Mouse (Mus musculus): ENCODE data around the gene 2510009E07Rik. TPM values are rescaled to one million over a fixed set of nuclear protein-coding genes. Genes with fewer than 3 reads are reported as not detected.

The 2510009E07Rik gene
- 10 to 100 TPM; 21.4 to 32.1 (median 26.3) TPM for total RNA-seq (2022)

DNA sequence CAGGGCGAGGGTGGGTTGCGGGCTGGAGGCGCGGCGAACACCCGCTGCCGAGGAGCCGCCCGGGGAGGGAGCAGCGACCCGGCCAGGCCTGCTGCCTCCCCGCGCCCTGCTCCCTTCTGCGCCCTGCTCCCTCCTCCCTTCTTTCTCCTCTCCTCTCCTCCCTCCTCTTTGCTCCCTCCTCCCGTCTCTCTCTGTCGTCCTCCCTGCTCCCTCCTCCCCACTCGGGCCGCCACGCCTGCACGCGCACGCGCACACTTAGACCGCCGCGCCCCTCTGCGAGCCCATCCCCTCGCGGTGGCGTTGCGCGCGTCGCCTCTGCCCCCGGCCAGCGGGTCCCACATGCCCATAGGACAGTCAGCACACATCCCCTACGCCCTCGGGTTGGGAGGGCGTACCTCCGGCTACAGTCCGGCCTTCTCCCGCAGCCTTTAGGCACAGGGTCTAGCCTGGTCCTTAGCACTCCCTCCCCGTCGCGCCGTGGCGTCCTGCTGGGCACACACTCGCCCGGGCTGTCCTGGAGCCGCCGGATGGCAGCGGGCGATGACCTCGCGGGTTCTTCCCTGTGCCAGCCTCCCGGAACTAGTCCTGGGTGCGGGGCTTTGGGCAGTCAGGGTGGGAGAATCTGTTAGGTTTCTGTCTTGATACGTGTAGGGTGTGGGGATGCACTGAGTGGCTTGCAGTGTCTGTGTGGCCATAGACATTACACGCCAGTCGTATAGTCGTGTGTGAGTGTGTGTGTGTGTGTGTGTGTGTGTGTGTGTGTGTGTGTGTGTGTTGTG is at the start of gene 2510009E07Rik:
Gene 2510009E07Rik (minus strand): TSS at position 203 of the 779 bp plus-strand sequence.
- DNase-seq (ENCODE audit: low spot score in 2 of 2): peak; percentile 77 to 83

GRCm38 (mm10) chr16:21743401-21743800 is 48.9 kb upstream of the 2510009E07Rik start:
- DNase-seq (ENCODE audit: low spot score in 2 of 2): no peak

DNA sequence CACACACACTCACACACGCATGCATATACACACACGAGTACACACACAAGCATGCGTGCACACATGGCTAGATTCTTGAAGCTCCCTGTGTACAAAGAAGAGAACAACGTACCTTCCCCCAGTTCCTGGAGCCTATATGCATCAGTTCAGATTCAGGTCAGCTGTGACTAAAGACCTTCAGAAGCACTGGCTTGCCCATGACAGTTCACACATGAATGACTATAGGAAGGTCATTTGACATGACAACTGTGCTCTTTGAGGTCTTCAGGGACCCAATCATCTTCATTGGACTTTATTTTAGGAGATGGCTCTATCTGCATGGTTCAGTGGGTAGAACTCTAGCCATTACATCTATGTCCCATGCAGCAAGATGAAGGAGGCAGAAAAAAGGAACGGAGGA is 48.4 kb upstream of the 2510009E07Rik start:
- DNase-seq (ENCODE audit: low spot score in 2 of 2): no peak

DNA sequence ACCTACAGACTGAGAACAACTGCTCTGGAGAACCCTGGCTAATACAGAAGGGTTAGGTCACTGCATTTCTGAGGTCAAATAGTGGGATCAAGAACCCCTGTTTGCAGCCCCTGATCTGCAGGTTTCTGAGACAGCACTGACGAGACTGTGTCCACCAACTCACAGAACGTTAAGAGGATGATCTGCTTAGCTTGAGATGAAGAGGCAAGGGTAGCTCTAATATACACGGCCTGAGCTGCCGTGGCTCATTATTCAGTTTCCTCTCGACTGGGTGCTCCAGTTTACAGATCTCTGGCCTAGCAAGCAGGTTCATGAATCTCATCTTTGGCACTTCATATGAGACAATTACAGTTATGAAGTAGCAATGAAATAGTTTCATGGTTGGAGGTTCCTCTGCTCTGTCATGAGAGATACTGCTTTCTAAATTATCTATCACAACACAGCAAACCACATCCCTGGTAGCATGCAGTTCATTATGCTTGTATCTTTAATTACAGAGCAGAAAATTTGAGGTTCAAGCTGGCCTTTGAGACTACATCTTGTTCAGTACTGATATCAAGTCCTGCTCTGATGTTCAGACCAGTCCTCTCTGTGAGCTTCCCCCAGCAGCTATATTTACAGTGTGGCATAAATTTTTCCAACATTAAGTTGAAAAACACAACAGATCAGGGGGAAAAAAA is 47.9 kb upstream of the 2510009E07Rik start:
- DNase-seq (ENCODE audit: low spot score in 2 of 2): no peak

- no peak for DNase-seq (ENCODE audit: low spot score in 2 of 2)
These were observed 47.1 kb upstream of the 2510009E07Rik start for GRCm38 (mm10) chr16:21741542-21741941.

DNA sequence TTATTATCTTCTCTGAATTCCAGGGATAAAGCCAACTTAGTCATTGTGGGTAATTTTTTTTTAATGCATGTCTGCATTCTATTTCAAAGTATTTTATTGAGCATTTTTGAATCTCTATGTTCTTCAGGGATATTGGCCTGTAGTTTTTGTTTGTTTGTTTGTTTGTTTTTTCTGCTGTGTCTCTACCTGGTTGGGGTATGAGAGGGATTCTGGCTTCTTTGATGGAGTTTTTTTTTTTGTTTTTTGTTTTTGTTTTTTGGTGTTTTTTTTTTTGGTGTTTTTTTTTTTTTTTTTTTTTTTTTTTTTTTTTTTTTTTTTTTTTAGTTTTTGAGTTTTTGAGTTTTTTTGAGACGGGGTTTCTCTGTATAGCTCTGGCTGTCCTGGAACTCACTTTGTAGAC is 41.2 kb upstream of the 2510009E07Rik start:
- DNase-seq (ENCODE audit: low spot score in 2 of 2): no peak

DNA sequence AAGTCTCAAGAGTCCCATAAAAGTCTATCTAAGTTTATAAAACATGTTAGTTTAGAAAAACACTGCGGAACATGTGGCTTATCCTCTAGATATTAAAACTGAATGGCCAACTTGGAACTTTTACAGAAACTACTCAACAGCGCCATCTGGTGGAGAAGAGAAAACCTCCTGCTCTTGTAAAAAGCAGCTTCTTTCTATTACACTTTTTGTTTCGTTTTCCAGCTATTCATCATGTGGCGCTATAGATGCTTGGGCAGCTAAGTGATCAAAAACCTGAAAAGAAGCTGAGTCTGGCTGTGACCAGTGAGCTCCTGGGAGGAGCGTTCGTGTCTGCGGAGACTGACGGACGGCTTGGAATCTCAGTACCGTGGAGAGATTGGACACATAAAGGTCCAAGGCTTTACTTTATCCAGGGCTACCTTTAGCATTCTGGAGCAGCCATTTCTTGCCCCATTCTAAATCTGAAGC is 33.5 kb upstream of the 2510009E07Rik start:
- peak; percentile 21 to 34 for DNase-seq (ENCODE audit: low spot score in 2 of 2)

DNA sequence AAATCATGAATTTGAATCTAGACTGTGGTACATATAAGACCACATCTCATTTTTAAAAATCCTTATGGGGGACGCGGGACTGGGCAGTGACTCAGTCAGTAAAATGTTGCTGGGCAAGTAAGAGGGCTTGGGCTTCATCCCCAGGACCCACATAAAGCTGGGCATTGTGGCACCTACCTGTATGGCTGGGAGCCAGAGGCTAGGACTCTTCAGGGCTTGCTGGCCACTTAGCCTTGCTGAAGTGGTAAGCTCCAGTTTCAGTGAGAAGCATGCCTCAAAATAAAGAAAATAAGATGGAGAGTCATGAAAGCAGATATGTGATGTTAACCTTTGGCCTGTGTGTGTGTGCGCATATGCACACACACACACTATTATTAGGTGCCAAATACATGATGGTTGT is 33.0 kb upstream of the 2510009E07Rik start:
- no peak for DNase-seq (ENCODE audit: low spot score in 2 of 2)

GRCm38 (mm10) chr16:21724261-21724660 is 29.8 kb upstream of the 2510009E07Rik start:
- no peak for DNase-seq (ENCODE audit: low spot score in 2 of 2)

DNA sequence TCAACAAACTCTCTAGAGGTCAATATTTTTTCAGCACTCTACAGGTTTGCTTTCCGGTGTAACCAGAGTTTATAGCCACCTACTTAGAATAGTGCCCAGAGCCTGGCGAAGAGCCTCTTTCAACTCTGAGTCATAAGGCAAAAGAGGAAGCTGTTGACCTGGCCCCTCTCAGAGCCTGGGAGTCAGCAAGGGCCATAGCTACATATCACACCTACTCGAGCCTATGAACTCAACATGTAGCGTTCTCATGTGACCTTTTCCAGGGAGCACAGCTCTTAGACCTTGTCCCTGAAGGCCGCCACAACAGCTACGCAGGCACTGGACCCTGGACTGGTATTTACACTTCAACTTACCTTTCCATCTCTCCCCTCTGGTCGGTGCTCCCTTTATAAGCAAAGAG is 25.3 kb upstream of the 2510009E07Rik start:
- DNase-seq (ENCODE audit: low spot score in 2 of 2): peak in 1 of 2 experiments; percentile 6

DNA sequence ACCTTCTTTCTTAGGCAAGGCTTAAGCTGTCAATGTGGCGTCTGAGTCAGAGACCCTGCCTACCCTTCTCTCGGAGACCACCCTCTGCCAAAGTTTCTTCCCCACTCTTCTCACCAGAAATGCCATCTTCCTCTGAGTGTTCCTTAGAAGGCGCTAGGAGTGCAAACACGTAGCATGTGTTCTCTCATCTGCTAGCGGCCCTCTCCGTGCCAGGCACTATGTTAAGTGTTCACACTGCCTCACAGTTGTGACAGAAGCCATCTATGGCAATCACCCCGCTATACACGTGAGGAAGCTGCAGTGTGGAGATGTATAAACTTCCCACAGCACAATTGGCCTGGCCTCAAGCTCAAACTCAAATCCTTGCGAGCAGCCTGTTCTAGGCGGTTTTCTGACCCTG is 20.1 kb upstream of the 2510009E07Rik start:
- no peak for DNase-seq (ENCODE audit: low spot score in 2 of 2)

GRCm38 (mm10) chr16:21710321-21710720 is 15.9 kb upstream of the 2510009E07Rik start:
- no peak for DNase-seq (ENCODE audit: low spot score in 2 of 2)

DNA sequence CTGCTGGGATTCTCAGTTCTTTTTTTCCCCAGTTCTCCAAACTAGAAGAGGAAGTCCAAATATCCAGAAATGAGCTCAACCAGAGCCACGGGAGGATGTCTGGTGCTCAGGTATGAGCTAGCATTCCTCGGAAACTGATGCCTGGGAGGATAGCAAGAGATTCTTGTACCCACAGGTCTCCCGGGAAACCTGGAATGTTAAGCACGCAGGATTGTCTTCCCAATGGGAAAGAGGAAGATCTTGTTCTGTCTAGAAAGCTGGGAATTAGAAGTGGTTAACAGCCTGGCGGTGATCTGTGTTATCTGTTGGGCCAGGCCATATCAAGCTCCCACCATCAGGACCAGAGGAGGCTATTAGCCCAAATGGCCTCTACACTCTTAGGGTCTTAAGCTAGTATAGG is 10.2 kb upstream of the 2510009E07Rik start:
- no peak for DNase-seq (ENCODE audit: low spot score in 2 of 2)

- no peak for DNase-seq (ENCODE audit: low spot score in 2 of 2)
These were observed 7.8 kb upstream of the 2510009E07Rik start for GRCm38 (mm10) chr16:21702314-21702690.

DNA sequence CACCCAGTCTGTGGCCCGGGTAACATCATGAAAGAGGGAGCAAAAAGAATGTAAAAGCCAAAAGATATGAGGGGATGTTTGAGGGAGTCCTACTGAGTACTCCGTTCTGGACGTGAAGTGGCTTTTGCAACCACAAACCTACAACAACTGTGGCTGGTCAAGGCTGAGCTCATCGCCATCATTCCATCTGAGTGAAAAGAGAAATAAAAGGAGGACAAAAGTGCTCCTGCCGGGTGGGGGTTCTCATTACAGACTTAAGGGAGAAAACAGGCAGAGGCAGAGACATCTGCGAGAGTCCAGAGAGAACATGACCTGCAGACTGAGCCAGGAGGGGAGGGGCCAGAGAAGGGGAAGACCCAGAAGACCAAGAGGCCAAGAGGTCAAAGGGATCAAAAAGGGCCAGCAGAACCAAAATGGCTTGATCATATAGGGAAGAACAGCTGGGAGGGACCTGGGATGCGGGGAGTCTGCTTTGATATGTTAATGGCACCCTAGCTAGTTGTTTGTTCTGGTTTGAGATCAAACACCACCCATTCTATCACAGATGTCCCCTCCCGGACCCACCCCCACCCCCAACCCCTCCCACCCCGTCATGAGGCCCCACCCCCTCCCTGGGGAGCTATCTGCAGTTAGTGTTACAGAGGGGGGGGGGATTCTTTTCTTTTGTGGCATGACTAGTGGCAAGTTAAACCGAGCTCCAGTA is 7.3 kb upstream of the 2510009E07Rik start:
- DNase-seq (ENCODE audit: low spot score in 2 of 2): peak in 1 of 2 experiments; percentile 8

DNA sequence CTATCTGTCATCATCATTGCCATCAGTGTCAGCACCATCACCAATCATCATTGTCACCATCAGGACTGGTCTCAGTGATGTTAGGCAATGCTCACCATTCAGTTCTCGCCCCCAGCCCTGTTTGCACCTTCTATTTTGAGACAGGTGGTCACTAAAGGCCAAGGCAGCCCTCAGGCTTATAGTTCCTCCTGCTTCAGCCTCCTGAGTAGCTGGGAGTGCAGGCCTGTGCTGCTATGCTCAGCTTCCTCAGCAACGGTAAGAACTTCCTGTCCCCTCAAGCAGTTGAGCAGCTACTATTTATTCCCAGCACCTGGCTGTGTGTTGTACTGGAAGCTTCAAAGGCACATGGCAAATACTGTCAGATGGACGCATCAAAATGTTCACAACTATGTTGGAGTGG is 3.7 kb upstream of the 2510009E07Rik start:
- DNase-seq (ENCODE audit: low spot score in 2 of 2): no peak

DNA sequence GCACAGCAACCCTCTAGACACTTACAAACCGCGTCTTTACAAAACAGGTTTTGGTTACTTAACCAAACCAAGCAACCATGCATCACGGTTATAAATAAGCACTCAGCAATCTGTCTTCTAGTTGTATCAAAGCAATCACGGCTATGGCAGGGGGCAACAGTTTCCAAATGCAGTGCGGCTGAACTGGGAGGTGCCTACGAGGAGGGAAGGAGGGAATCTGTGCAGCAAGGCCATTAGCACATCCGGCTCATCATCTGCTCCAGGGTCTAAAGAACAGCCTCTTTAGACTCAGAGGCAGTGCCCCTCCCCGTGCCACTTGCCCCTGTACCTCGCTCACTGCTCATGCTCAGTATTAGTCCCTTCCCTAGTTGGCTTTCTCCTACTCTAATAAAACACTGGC is 2.5 kb upstream of the 2510009E07Rik start:
- DNase-seq (ENCODE audit: low spot score in 2 of 2): no peak

DNA sequence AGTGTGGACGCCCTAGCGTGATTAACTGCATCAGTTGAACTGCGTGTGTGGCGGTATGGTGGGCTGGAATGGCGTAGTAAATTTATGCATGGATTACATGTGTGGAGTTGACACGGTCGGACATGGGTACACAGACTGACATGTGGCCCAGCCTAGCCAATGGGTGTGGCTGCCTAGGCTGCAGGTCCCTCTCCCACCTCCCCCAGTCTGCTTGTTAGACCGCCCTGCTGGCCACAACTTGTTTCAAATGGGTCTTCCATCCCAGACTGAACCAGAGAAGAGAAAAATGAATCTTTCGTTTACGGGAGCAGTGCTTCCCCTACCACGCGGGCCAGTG is 745 bp upstream of the 2510009E07Rik start:
- DNase-seq (ENCODE audit: low spot score in 2 of 2): peak in 1 of 2 experiments; percentile 17

- peak in 1 of 2 experiments; percentile 48 for DNase-seq (ENCODE audit: low spot score in 2 of 2)
These were observed 443 bp downstream of the 2510009E07Rik start for GRCm38 (mm10) chr16:21693981-21694462.

GRCm38 (mm10) chr16:21690216-21690755 is 4.2 kb downstream of the 2510009E07Rik start:
- no peak for DNase-seq (ENCODE audit: low spot score in 2 of 2)

DNA sequence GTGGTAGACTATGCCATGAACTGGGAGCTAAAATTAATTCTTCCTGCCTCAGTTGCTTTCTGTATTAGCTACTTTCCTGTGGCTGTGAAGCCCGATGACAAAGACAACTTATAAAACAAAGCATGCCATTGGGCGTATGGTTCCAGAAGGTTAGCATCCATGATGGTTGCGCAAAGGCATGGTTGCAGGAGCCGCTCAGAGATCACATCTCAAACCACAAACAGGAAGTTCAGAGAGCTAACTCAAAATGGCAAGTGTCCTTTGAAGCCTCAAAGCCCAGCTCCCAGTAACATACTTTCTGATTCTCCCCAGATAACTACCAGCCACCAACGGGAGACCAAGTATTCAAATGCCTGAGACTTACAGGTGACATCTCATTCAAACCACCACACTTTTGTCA is 5.3 kb downstream of the 2510009E07Rik start:
- no peak for DNase-seq (ENCODE audit: low spot score in 2 of 2)

GRCm38 (mm10) chr16:21687406-21687805 is 7.1 kb downstream of the 2510009E07Rik start:
- DNase-seq (ENCODE audit: low spot score in 2 of 2): no peak

Measured in gastrocnemius, adult 8-10 months (tissue).